Mouse (Mus musculus): ENCODE measurements around the gene Kyat3. TPM values are rescaled to one million over a fixed set of nuclear protein-coding genes. Genes with fewer than 3 reads are reported as not detected.

The Kyat3 gene
- total RNA-seq, 2 experiments from 2014 or later: 10.4 to 10.6 TPM

Other genes starting within 250 kb of the Kyat3 start
- 1 to 10 TPM in 1 of 2 experiments, under 1 TPM in 1; 0.98 to 3.9 TPM for gene Gbp5, start 207.1 kb upstream of the Kyat3 start, total RNA-seq (2021)
- gene Gbp7, start 170.7 kb upstream of the Kyat3 start, total RNA-seq (2021): 1 to 10 TPM; 2.8 to 6.9 TPM
- 1 to 10 TPM; 1.6 to 4.3 TPM for gene Gbp3, start 141.0 kb upstream of the Kyat3 start, total RNA-seq (2021)
- gene Gbp2b, start 106.2 kb upstream of the Kyat3 start, total RNA-seq (2021): under 1 TPM in 1 of 2 experiments, not detected in 1; 0.19 TPM
- 1 to 10 TPM; 2.4 to 5.7 TPM for gene Gbp2, start 80.4 kb upstream of the Kyat3 start, total RNA-seq (2021)
- gene Gtf2b, start 64.0 kb downstream of the Kyat3 start, total RNA-seq (2021): 10 to 100 TPM; 15.5 to 16.4 TPM
- 10 to 100 TPM; 44.2 to 50.0 TPM for gene Pkn2, start 181.0 kb downstream of the Kyat3 start, total RNA-seq (2021)

Data from gastrocnemius, adult 18-20 months (tissue).